Mouse (Mus musculus): ENCODE data around the gene Lmo1.

Gene Lmo1

DNA sequence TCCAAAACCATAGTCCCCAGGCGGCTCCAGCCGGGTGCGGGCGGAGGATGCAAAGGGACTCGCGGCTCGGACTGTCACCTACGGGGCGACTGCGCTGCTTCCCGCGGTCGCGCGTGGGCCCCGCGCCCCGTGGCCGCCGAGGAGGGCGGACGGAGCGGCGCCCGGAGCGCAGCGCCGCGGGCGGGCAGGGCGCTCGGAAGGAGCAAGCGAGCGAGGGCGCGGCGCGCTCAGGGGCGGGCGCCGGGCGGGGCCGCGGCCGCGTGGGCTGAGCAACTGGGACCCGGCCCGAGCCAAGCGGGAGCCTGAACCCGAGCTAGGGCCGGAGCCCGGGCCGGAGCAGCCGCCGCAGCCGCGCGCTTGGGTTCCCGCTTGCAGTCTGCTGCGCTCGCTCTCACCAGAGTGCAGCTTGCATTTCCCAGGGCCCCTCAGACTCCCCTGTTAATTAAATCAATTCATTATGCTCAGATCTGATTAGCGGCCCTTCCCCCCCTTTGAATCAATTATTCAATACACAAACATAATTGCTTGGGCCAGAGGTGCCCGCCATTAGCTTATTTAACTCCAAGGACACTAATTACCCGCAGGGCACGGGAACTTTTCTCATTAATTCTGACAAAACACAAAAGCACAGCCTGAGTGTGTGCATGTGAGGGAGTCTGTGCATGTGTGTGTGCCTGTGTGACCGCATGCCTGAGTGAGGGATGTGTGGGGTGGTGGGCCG lies at the start of gene Lmo1:
TSS of gene Lmo1 (minus strand) at position 259 of the 721 bp plus-strand sequence.
- peak; percentile 56 for DNase-seq

- no peak for DNase-seq
Observed at GRCm38 (mm10) chr7:109221716-109222110, 46.7 kb upstream of the Lmo1 start.

- no peak for DNase-seq
Observed at GRCm38 (mm10) chr7:109220766-109221715, 46.0 kb upstream of the Lmo1 start.

DNA sequence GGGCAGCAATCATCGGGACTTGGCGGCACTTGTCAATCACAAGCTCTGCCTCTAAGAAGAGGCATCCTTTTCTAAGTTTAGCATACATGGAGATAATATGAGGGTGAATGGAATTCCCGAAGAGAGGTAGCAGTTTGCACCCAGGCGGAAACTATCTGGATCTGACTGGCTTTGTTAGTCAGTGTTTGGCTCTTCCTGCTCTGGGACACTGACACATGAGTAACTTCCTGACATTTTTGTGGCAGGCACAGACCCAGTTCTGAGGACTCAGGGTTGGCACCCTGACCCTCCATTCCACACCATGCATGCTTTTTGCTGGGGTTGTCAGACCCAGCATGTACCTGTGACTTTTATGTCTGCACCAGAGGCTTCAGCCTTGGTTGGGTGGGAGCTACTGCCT lies 45.0 kb upstream of the Lmo1 start:
- no peak for DNase-seq

GRCm38 (mm10) chr7:109218977-109219271 lies 43.9 kb upstream of the Lmo1 start:
- DNase-seq = no peak

GRCm38 (mm10) chr7:109218130-109218976 lies 43.3 kb upstream of the Lmo1 start:
- peak; percentile 66 for DNase-seq

DNA sequence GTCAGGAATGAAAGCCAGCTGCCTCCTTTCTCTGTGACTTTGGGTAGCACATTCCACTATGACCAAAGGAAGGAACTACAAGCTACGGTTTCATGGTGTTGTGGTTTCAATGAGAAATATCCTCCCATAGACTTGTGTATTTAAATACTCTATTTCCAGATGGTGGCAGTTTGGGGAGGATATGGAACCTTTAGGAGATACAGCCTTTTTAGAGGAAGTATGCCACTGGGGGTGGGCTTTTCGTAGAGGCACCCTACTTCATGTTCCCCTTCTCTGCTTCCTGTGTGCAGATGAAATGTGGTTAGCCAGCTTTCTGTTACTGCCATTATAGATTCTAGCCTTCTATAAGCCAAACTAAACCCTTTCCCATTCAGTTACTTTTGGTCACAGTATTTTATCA lies 34.8 kb upstream of the Lmo1 start:
- DNase-seq = no peak

DNA sequence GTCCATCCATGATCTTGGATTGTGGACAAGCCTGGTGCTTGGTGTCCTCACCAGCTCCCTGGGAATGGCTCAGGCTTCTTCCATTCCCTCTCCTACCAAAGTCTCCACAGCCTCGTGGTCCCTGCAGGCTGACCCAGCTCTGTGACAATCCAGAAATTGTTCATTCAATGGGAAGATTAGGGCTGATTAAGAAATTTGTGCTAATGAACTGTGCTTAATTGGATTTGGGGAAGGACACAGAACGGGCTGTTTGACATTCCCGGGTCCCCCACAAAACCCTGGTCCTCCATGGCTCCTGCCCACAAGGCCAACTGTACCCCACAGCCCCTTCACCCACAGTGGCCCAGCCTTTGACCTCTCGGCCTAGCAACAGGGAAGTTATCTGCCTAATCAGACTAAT lies 32.8 kb upstream of the Lmo1 start:
- DNase-seq = no peak

DNA sequence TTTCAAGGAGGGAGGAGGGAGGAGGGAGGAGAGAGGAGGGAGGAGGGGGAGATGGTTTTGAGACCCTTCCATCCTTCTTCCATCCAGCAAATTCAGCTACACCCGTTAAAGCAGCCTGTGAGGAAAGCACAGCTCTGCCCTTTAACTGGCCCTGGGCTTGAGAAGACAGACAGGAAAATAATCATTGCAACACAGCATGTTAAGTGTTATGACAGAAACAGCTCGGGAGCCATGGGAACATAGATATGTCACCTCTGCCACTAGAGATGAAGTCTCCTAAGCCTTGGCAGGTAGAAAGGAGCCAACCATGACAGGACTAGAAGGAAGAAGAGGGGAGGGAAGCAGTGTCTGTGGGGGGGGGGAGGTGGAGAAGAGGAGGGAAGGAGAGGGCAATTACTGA lies 31.4 kb upstream of the Lmo1 start:
- DNase-seq = no peak

- DNase-seq = no peak
Observed at GRCm38 (mm10) chr7:109203140-109203539, 28.1 kb upstream of the Lmo1 start.

GRCm38 (mm10) chr7:109200559-109200958 lies 25.6 kb upstream of the Lmo1 start:
- DNase-seq = no peak

- no peak for DNase-seq
Observed at GRCm38 (mm10) chr7:109197161-109197650, 22.2 kb upstream of the Lmo1 start.

DNA sequence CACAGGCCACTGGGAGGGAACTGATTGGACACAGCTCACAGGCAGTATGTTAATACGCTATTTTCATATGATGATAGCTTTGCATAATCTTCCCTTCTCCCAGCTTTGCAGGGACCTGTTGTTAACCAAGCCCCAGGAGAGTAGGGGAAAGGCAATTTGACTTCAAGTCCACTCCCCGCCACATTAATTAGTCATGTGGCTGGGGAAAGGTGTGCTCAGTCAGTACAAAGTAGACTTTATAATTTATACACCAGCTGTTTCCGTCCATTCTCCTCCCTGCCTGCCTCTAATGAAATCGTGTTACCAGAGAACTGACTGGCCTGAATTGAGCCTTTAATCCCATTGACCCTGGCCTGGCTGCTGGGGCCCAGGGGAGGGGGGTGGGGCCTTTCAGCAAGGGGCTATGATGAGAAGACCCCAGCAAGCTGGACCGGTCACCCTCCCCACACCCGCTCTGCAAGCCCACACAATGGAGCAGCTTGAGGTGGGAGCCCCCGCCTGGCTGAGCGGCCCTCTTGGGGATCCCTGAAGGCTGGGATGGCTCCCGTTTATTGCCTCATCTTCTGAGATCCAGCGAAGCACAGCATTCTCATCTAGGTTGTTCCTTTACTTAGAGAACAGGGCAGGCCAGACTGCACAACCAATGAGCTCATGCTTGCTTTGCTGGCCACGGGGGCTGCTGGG lies 21.5 kb upstream of the Lmo1 start:
- DNase-seq = no peak

DNA sequence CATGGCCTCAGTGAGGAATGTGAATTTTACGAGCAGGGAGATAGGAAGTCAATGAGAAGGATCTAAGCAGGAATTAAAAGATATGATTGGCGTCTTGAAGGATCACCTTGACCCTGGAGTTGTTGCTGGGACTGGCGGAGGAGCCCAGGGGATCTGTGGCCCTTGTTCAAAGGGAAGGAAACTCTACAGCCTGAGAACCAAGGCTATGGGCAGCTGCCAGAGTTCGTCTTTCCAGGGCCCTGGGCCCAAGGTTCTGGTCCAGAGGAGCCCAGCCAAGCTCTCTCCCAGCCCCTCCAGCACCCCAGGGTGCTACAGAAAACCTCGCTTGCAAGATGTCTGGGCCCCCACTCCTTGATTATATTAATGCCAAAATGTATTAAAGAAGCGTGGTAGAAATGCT lies 21.0 kb upstream of the Lmo1 start:
- no peak for DNase-seq

DNA sequence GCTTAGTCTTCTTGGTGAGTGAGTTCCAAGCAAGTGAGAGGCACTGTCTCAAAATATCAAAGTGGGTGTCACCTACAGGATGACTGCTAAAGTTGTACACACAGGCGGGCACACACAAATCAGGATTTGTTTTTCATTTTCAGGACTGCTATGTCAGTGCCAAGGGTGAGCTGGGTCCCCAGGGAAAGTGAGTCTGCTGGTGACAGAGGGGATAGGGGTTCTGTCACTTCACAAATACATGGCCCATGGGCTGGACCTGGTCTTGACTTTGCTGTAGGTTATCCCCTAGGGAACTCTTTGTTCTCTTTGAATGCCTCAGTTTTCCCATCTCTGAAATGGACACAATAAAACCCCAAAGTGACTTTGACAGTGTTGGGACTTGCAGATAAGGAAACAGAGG lies 19.8 kb upstream of the Lmo1 start:
- no peak for DNase-seq

- DNase-seq = no peak
Observed at GRCm38 (mm10) chr7:109187244-109188035, 12.4 kb upstream of the Lmo1 start.

DNA sequence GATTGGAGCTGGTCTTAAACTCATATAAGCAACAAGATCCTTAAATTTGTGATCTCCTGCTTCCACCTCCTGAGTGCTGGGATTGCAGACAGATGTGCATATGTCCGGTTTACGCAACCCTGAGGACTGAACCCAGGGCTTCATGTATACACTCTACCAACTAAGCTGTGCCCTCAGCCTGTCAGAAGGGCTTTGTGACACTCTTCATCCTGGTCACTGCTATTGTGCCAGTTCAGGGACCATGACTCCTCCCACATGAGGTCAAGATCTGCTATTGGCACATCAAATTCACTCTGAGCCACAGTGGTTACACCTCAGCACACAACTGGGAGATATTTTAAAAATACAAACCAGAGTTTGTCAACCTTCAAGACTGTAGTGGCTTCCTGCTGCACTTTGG lies 11.0 kb upstream of the Lmo1 start:
- DNase-seq = no peak

DNA sequence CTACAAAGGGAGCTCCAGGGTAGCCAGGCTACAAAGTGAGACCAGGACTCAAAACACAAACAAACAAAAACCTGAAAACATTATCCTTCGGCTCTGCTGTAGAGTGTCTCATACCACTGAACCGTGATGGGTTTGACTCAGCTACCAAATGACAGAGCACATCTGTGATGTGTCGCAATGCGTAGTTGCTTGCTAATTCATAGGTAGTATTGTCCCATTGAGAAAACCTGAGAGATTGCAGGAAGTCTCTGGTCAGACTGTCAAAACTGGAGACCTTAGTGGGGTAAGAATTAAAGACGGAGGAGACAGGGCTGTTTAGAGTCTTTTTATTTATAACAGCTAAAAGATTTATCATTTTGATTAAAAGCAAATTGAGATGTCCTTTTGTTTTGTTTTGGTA lies 10.6 kb upstream of the Lmo1 start:
- no peak for DNase-seq

DNA sequence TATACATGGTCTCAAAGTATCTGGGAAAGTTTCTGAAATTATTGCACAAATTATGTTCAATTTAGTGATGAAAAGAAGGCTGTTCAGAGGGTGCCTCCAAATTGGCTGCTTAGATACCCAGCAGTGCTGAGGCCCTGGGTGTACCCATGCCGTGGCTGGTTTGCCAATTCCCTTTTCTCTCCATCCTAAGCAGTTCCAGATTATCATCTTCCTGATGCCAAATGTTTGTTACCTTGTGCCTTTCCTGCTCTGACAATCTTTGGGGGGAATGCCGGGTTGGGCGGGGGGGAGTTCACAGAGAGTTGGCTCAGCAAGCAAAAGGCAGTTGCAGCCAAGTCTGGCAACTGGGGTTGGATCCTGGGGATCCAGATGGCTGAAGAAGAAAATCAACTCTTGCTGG lies 1.7 kb upstream of the Lmo1 start:
- no peak for DNase-seq

DNA sequence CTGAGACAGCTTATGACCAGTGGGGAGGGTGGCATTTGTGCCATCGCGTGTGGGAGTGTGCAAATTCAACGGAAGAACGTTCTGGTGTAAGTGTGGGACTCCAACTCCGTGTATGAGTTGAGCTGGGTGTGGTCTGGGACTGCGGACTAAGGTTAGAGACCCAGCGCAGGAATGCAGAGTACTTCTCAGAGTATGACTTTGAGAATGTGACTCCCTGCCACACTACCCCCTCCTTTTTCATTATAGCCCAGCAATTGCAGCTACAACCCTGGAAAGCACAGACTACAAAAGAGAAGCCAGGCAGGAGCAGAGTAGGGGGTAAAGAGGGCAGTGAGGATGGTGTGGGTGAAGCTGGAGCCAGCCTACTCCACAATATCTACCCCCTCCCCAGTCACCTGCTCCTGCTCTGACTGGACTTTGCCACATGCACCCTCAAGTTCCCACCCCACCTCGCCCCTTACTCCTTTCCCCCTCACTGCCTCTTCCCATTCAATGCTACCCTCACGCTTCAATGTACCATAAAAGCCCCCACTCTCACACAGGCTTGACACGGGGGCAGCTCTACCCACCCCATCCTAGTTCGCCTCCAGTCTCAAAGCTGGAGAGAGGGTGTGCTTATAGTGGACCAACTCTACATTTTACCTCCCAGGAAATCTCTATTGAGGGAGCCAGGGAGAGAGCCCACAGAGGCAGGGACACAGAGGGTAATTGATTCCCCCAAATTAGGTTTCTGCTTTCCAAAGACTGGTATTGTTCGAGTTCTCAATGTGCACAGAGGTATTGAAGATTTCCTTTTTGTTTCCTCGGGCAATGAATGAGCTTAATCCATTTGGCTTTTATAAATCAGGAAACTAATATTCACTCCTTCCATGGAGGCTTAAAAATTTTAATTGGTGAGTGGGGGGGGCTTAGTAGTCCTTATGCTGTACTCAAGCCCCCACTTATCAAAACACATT lies 941 bp upstream of the Lmo1 start:
- DNase-seq = peak; percentile 29

Measured in cerebellum, adult 11-12 months (tissue).